Mouse (Mus musculus): ENCODE results near the gene Fstl1. TPM values are rescaled to one million over a fixed set of nuclear protein-coding genes. Genes with fewer than 3 reads are reported as not detected.
A peak's percentile ranks its signal among the peaks of the same experiment; 100 is the strongest.

Fstl1 gene
- polyA plus RNA-seq, 1 experiment from 2014 or later, result 312 TPM

- Histone ChIP-seq H3K27ac (peak overlapping the region; percentile 81), H3K4me1 (peaks cover 46% of the 10 kb centered on the region), H3K27me3 (ENCODE audit: insufficient read depth, poor library complexity, severe bottlenecking) (no peaks in the 10 kb centered on the region), H3K9me3 (no peaks in the 10 kb centered on the region), H3K36me3 (peaks cover 44% of the 10 kb centered on the region), H3K4me3 (no peak overlapping the region)
- 44% methylated on average over 9 of the region's 9 CpGs for WGBS
- no peak for DNase-seq (ENCODE audit: low spot score)
Measured at GRCm38 (mm10) chr16:37812474-37812886, 35.8 kb downstream of the Fstl1 start.

- Histone ChIP-seq H3K27ac (peak overlapping the region; percentile 67; the same call in 1 of the 2 replicates), H3K4me1 (peaks cover 40% of the 10 kb centered on the region), H3K36me3 (peaks cover 52% of the 10 kb centered on the region), H3K4me3 (no peak overlapping the region), H3K27me3 (ENCODE audit: insufficient read depth, poor library complexity, severe bottlenecking) (no peaks in the 10 kb centered on the region), H3K9me3 (no peaks in the 10 kb centered on the region)
- DNase-seq (ENCODE audit: low spot score), result no peak
- 56% methylated on average over 5 of the region's 5 CpGs for WGBS
Measured at GRCm38 (mm10) chr16:37813691-37814382, 37.2 kb downstream of the Fstl1 start.

GRCm38 (mm10) chr16:37814383-37814971 lies 37.8 kb downstream of the Fstl1 start:
- DNase-seq (ENCODE audit: low spot score), result peak; percentile 89
- H3K4me3 ChIP-seq, result no peak overlapping the region
- H3K36me3 ChIP-seq, result peaks cover 57% of the 10 kb centered on the region
- no peaks in the 10 kb centered on the region for H3K9me3 ChIP-seq
- H3K27me3 ChIP-seq (ENCODE audit: insufficient read depth, poor library complexity, severe bottlenecking), result no peaks in the 10 kb centered on the region
- 39% methylated on average over 7 of the region's 7 CpGs for WGBS
- H3K4me1 ChIP-seq, result peaks cover 34% of the 10 kb centered on the region
- peak overlapping the region; percentile 73 for H3K27ac ChIP-seq

GRCm38 (mm10) chr16:37817986-37818385 lies 41.3 kb downstream of the Fstl1 start:
- Histone ChIP-seq H3K4me3 (no peak overlapping the region), H3K27ac (no peak overlapping the region), H3K27me3 (ENCODE audit: insufficient read depth, poor library complexity, severe bottlenecking) (no peaks in the 10 kb centered on the region), H3K4me1 (peaks cover 17% of the 10 kb centered on the region), H3K36me3 (peaks cover 74% of the 10 kb centered on the region), H3K9me3 (no peaks in the 10 kb centered on the region)
- WGBS, result 90% methylated on average over 4 of the region's 4 CpGs
- no peak for DNase-seq (ENCODE audit: low spot score)

GRCm38 (mm10) chr16:37823949-37824348 lies 47.3 kb downstream of the Fstl1 start:
- WGBS, result 77% methylated on average over 5 of the region's 5 CpGs
- no peak for DNase-seq (ENCODE audit: low spot score)
- no peak overlapping the region for H3K27ac ChIP-seq
- no peak overlapping the region for H3K4me3 ChIP-seq
- no peaks in the 10 kb centered on the region for H3K9me3 ChIP-seq
- peaks cover 100% of the 10 kb centered on the region for H3K36me3 ChIP-seq
- H3K27me3 ChIP-seq (ENCODE audit: insufficient read depth, poor library complexity, severe bottlenecking), result no peaks in the 10 kb centered on the region
- no peaks in the 10 kb centered on the region for H3K4me1 ChIP-seq

GRCm38 (mm10) chr16:37824778-37825505 lies 48.3 kb downstream of the Fstl1 start:
- no peaks in the 10 kb centered on the region for H3K4me1 ChIP-seq
- H3K27me3 ChIP-seq (ENCODE audit: insufficient read depth, poor library complexity, severe bottlenecking), result no peaks in the 10 kb centered on the region
- DNase-seq (ENCODE audit: low spot score), result no peak
- peaks cover 100% of the 10 kb centered on the region for H3K36me3 ChIP-seq
- no peak overlapping the region for H3K27ac ChIP-seq
- H3K4me3 ChIP-seq, result no peak overlapping the region
- WGBS, result 89% methylated on average over 12 of the region's 12 CpGs
- no peaks in the 10 kb centered on the region for H3K9me3 ChIP-seq

GRCm38 (mm10) chr16:37826286-37826685 lies 49.6 kb downstream of the Fstl1 start:
- Histone ChIP-seq H3K27me3 (ENCODE audit: insufficient read depth, poor library complexity, severe bottlenecking) (no peaks in the 10 kb centered on the region), H3K27ac (no peak overlapping the region), H3K4me1 (no peaks in the 10 kb centered on the region), H3K4me3 (no peak overlapping the region), H3K9me3 (no peaks in the 10 kb centered on the region), H3K36me3 (peaks cover 100% of the 10 kb centered on the region)
- DNase-seq (ENCODE audit: low spot score), result no peak
- 86% methylated on average over 3 of the region's 3 CpGs for WGBS

DNA sequence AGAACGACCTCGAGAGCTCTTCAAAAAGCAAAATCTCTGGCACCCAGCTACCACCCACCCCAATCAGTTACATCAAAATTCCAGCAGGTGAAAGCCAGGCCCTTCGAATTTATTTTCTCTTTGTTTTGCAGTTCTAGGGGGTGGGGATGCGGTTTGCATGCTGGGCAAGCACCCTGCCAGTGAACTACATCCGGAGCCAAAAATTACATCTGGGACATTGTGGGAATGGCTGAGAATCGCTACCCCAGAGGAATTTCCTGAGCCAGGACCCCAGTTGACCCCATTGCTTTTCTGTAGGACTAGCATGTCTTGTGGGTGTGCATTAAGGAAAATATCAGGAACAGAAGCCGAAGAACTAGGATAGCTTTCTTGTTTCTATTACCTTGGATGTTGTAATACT lies 54.4 kb downstream of the Fstl1 start:
- no peak overlapping the region for H3K4me3 ChIP-seq
- peaks cover 93% of the 10 kb centered on the region for H3K36me3 ChIP-seq
- DNase-seq (ENCODE audit: low spot score), result peak; percentile 39
- no peaks in the 10 kb centered on the region for H3K9me3 ChIP-seq
- H3K27ac ChIP-seq, result no peak overlapping the region
- H3K27me3 ChIP-seq (ENCODE audit: insufficient read depth, poor library complexity, severe bottlenecking), result no peaks in the 10 kb centered on the region
- no peaks in the 10 kb centered on the region for H3K4me1 ChIP-seq
- WGBS, result 80% methylated on average over 7 of the region's 7 CpGs

GRCm38 (mm10) chr16:37837571-37837970 lies 60.9 kb downstream of the Fstl1 start:
- no peaks in the 10 kb centered on the region for H3K9me3 ChIP-seq
- H3K27me3 ChIP-seq (ENCODE audit: insufficient read depth, poor library complexity, severe bottlenecking), result no peaks in the 10 kb centered on the region
- no peak for DNase-seq (ENCODE audit: low spot score)
- peaks cover 43% of the 10 kb centered on the region for H3K36me3 ChIP-seq
- WGBS, result 66% methylated on average over 3 of the region's 3 CpGs
- H3K4me1 ChIP-seq, result no peaks in the 10 kb centered on the region
- no peak overlapping the region for H3K27ac ChIP-seq
- no peak overlapping the region for H3K4me3 ChIP-seq

GRCm38 (mm10) chr16:37842439-37842838 lies 65.8 kb downstream of the Fstl1 start:
- no peaks in the 10 kb centered on the region for H3K9me3 ChIP-seq
- H3K4me3 ChIP-seq, result no peak overlapping the region
- no peak overlapping the region for H3K27ac ChIP-seq
- 81% methylated on average over 2 of the region's 2 CpGs for WGBS
- H3K4me1 ChIP-seq, result peaks cover 23% of the 10 kb centered on the region
- no peaks in the 10 kb centered on the region for H3K27me3 ChIP-seq (ENCODE audit: insufficient read depth, poor library complexity, severe bottlenecking)
- no peak for DNase-seq (ENCODE audit: low spot score)
- H3K36me3 ChIP-seq, result peaks cover 1% of the 10 kb centered on the region

- 73% methylated on average over 12 of the region's 12 CpGs for WGBS
- no peaks in the 10 kb centered on the region for H3K36me3 ChIP-seq
- no peak overlapping the region for H3K27ac ChIP-seq
- H3K4me3 ChIP-seq, result no peak overlapping the region
- no peak for DNase-seq (ENCODE audit: low spot score)
- H3K27me3 ChIP-seq (ENCODE audit: insufficient read depth, poor library complexity, severe bottlenecking), result no peaks in the 10 kb centered on the region
- peaks cover 23% of the 10 kb centered on the region for H3K4me1 ChIP-seq
- no peaks in the 10 kb centered on the region for H3K9me3 ChIP-seq
Measured at GRCm38 (mm10) chr16:37843740-37844139, 67.1 kb downstream of the Fstl1 start.

DNA sequence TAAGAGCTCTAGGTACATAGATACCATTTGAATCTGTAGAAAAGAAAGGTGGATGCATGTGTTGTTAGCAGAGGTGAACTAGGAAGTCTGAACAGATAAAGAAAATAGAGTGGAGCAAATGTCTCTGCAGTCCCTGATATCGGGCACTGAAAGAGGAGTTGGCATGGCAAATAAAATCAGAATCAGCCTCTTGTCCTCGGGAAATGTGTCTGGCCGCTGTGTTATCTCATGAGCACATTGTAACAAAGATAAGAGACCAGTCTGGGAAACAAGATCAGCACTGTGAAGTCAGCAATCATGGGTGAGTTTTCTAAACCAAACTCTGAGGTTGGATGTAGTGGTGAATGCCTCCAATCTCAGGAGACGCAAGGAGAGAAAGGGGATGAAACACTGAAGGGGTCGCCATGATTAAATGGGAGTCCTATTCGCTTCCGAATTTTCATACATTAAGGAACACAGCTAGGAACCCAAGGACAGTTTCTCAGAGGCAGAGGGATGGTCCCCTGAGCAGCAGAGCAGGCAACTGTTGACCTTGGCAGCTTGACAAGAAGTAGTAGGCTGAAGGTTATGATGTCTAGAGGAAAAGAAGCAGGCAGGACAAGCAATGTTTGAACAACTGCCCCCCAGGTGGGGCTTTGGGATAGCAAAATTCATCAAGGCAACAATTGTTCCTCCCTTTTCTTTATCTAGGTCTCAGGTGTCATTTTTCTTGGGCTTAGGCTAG lies 68.7 kb downstream of the Fstl1 start:
- H3K4me3 ChIP-seq, result no peak overlapping the region
- H3K4me1 ChIP-seq, result peaks cover 26% of the 10 kb centered on the region
- H3K27ac ChIP-seq, result 0 out of 2 replicates have a peak overlapping the region, but pooled peaks have one; percentile 47
- no peaks in the 10 kb centered on the region for H3K9me3 ChIP-seq
- no peak for DNase-seq (ENCODE audit: low spot score)
- no peaks in the 10 kb centered on the region for H3K36me3 ChIP-seq
- WGBS, result 36% methylated on average over 7 of the region's 7 CpGs
- H3K27me3 ChIP-seq (ENCODE audit: insufficient read depth, poor library complexity, severe bottlenecking), result no peaks in the 10 kb centered on the region

GRCm38 (mm10) chr16:37847081-37847480 lies 70.4 kb downstream of the Fstl1 start:
- 71% methylated on average over 3 of the region's 3 CpGs for WGBS
- H3K36me3 ChIP-seq, result no peaks in the 10 kb centered on the region
- H3K4me3 ChIP-seq, result no peak overlapping the region
- peaks cover 31% of the 10 kb centered on the region for H3K4me1 ChIP-seq
- H3K27me3 ChIP-seq (ENCODE audit: insufficient read depth, poor library complexity, severe bottlenecking), result no peaks in the 10 kb centered on the region
- no peaks in the 10 kb centered on the region for H3K9me3 ChIP-seq
- no peak for DNase-seq (ENCODE audit: low spot score)
- H3K27ac ChIP-seq, result no peak overlapping the region

Measured in heart, embryonic 10.5 days (tissue).